Mouse (Mus musculus): ENCODE measurements around the gene Lrrc8d.

Gene Lrrc8d

GRCm38 (mm10) chr5:105821390-105821789 is 121.6 kb downstream of the Lrrc8d start:
- no peak for DNase-seq

GRCm38 (mm10) chr5:105822521-105823498 is 123.0 kb downstream of the Lrrc8d start:
- no peak for DNase-seq

DNA sequence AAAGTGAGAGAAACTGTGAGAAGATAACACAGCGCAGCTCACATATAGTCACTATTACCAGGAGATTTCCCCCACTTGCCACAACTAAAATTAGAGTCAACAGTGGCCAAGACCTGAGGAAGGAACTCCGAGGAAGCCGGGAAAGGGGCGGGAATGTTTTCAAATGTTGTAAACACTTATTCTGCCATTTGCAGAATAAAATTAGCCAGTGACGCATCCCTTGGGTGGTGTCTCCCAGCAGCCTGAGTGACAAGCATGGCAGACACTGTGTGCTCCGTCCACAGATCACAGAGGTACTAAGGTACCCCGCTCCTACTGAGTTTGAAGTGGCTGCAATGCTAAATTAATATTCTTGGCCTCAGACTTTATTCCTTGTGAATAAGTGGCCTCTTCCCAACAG is 124.5 kb downstream of the Lrrc8d start:
- no peak for DNase-seq

GRCm38 (mm10) chr5:105824827-105825226 is 125.1 kb downstream of the Lrrc8d start:
- no peak for DNase-seq

- DNase-seq = no peak
Measured at GRCm38 (mm10) chr5:105826916-105827510, 127.2 kb downstream of the Lrrc8d start.

DNA sequence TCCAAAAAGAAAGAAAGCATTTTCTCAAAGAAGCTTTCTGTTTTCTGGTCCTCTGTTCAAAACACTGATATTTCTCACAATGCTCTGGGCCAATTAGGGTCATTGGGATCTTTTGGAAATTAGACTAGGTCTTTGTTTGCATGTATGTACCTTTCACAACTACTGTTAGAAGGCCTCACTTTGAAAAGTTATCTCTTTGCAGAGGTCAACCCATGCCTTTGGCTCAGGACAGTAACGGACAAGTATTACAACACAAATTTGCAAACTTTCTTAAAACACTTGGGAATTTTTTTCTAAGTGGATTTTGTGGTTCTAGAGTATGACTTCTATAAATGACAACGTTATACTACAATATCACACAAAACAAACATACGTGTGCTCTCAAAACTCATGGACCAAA is 128.3 kb downstream of the Lrrc8d start:
- DNase-seq = no peak

DNA sequence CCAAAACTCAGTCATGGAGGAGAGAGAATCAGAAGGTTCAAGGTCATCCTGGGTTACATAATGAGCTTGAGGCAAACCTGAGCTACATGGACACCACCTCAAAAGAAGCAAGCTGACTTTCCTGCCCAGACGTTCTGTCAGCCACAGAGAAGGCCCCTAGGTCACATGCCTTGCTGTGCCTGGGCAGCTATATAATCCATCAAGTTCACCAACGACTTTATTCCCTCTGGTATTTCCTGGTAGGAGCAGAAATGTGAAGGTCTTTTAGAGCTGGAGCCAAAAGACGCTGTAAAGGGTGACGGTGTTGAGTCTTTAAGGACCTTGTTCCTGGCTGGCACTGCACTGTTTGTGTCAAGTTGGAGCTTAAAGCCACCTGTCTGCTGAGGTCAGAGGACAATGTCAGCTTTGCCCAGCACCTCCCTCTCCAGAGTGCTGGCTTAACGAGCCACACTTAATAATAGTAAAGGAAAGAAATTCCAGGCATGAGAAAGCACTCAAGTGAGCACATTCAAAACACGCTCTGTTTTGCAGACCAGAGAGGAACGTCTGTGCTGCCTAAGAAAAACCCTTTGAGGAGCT is 129.3 kb downstream of the Lrrc8d start:
- peak; percentile 60 for DNase-seq

GRCm38 (mm10) chr5:105832140-105832539 is 132.4 kb downstream of the Lrrc8d start:
- DNase-seq = peak; percentile 58

- no peak for DNase-seq
Measured at GRCm38 (mm10) chr5:105833923-105834322, 134.2 kb downstream of the Lrrc8d start.

DNA sequence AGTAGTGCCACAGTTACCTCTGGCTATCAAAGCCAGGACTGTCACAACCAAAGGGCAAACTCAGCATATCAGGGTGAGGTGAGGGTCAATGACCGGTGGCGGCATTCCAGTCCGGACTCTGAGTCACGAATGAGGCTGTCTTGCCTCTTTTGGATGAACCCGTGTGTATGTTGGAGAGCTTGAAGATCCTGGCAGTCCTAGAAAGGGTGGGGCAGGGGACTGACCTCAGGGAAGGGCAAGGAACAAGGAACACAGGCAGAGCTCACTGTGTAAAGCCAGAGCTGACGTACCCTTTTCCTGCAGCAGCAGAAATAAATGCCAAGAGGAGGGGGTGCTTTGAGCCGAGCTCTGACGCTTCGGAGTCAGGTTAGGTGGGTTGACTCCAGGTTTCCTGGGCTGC is 136.2 kb downstream of the Lrrc8d start:
- DNase-seq = peak; percentile 56

DNA sequence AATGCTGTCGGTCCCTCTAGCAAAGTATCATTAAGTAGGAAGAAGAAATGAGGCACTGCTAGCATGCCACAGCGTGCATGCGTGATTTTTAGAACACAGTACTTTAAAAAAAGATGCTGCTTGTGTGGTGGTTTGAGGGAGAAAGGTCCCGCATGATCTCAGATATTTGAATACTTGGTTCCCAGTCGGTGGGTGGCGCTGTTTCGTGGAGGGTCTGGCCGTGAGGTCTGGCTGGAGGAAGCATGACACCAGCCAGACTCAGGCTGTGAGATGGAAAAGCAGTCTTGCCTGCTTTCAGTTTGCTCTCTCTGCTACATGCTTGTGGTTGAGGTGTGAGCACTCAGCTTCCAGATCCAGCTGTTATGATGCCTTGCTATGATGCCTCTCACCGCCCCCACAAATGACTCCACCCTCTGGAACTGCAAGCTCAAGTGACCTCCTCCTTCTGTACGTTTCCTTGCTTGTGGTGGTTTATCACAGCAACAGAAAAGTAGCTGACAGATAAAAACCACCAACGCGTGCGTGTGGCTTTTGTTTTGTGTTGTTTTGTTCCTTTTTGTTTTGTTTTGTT is 140.1 kb downstream of the Lrrc8d start:
- no peak for DNase-seq

DNA sequence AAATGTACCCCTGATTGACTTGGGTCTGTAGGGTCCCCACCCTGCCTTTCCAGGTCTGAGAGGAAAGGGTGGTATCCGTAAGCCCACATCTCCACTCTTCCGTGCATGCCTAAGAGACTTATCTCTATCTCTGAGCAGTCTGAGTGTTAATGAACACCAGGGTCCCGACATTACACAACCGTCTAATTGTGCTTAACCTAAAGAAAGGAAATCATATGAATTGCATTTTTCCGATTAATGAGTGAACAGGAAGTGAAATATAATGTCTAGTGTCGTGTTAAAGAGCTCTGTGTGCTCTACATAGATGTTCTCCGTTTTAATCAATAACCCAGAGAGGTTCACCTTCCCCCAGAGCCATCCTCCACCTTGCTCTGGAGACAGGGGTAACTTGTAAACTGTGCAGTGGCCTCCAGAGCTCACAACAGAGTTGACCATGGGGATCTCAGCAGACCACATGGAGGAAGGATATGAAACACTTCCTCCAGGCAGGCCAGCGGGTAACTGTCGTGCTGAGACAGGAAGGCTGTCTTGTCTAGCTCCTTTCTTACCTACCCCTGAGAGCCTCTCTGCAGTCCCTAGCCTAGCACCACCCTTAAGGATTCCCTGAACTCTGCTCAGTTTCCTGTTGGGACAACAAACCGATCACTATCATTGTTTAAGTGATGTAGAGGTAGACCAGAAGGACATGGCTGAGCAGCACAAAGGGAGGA is 144.4 kb downstream of the Lrrc8d start:
- DNase-seq = no peak

DNA sequence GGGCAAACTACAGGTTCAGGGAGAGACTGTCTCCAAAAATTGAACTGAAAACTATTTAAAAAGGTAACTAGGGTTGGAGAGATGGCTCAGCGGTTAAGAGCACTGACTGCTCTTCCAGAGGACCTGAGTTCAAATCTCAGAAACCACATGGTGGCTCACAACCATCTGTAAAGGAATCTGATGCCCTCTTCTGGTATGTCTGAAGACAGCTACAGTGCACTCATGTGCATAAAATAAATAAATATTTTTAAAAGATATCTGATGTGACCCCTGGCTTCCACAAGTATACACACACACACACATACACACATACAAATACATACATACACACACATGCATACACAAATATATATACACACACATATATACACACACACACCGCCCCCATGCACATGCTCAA is 145.3 kb downstream of the Lrrc8d start:
- DNase-seq = no peak

DNA sequence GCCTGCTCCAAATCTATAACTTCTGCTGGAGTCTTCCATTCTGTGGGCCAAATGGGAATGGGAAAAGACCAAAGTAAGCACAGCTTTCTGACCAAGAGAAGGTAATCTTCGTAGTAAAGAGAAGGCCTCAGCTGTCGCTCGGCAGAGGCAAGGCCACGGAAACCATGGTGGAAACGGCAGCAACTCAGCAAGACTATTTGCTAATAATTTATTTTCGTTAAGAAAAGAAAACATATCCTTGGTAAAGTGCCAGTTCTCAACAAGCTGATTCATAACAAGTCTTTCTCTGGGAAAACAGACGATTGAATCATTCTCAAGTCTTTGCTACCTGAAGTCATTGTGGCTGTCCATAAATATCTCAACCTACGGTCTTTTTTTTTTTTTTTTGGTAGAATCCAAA is 148.0 kb downstream of the Lrrc8d start:
- DNase-seq = no peak

GRCm38 (mm10) chr5:105849222-105849621 is 149.5 kb downstream of the Lrrc8d start:
- no peak for DNase-seq

DNA sequence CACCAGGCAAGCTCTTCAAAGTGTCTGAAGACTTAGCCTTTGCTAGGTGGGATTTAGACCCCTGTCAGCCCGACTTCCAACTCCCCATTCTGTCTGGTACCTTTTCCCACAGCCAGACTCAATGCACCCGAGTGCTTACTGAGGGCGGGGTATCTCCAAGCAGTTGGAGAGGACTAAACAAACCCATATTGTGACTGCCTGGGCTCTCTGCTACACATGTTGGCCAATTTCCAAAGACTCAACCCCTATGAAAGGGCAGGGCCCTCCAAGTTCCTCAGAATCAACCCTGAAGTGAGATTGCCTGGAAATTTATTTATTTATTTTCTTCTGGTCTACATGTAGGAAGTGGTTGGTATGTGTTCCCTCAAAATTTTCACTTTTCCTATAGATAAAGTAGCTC is 149.9 kb downstream of the Lrrc8d start:
- no peak for DNase-seq

DNA sequence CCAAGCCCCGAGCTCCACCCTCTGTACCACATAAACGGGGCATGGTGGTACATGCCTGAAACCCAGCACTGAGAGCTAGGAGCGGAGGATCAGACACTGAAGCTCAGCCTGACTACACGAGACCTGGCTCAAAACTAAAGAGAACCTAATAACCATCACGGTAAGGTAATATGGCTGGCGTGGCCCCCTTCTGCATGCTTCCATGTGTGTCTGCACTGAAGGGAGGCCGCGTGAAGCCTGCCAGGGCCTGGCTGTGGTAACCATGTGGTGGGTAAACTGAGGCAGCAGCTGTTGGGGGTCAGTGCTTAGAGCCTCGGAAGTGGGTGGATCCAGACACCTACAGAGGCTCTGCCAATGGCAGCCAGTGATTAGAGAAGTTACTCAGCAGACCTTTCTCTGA is 153.5 kb downstream of the Lrrc8d start:
- no peak for DNase-seq

DNA sequence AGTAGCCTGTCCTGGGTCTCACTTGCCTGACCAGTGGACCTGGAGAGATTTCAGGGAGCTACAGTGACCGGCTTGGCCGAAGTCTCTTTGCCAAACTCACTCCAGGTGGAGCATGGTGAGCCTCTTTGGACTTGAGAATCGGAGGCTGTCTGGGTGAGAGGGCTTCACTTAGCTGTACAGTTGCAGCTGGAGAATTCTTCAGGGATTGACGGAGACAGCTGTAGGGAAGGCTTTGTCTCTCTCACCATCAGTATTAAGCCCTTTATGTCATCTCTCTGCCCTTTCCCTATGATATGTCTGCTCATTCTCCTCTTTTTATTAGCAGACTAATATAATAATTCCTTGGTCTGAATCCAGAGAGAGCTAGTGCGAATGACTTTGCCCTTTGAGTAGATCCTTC is 157.7 kb downstream of the Lrrc8d start:
- no peak for DNase-seq

- peak; percentile 45 for DNase-seq
Measured at GRCm38 (mm10) chr5:105858754-105859694, 159.3 kb downstream of the Lrrc8d start.

GRCm38 (mm10) chr5:105859716-105860460 is 160.1 kb downstream of the Lrrc8d start:
- DNase-seq = no peak

- DNase-seq = no peak
Measured at GRCm38 (mm10) chr5:105860461-105860835, 160.7 kb downstream of the Lrrc8d start.
